Mouse (Mus musculus): ENCODE measurements around the gene Haus4. TPM values are rescaled to one million over a fixed set of nuclear protein-coding genes. Genes with fewer than 3 reads are reported as not detected.

Haus4 gene
- polyA plus RNA-seq (2012; rRNA removed), result 3.7 and 3.8 TPM in 2 replicates

DNA sequence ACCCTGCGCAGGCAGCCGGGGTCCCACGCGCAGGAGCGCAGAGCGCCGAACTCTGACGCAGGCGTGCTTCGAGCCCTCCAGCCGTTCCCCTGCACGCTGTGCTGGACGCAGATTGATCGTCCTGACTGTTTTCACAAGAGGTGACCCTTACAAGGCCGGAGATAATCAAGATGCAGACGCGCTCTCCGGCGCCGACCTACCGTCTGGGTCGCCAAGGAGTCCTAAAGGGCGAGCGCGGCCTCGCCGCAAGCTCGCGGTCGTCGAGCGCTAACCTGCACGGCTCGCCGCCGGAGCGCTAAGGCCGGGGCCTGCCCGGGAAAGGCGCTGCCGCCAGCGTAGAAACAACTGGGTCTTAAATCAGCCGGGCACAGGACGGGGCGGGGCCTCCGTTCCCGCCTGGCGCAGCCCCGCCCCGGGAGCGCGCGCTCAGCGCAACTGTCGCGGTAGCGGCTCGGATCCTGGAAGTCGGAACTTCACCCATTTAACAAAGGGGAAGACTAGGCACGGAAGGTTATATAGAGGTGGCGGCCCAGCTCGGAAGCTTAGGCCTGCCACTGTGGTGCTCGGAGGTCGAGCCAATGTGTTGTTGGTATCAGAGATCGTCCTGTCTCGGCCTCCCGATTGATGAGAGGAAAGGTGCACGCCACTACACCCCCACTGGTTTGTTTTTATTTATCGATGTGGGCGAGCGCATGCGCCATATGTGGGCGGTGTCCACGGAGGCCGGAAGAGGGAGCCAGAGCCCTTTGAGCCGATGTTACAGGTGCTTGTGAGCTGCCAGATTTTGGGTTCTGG, at the start of gene Haus4:
Haus4 (minus strand) TSS at position 642 of the 795 bp plus-strand sequence.
- H3K4me1 ChIP-seq (ENCODE audit: control insufficient read depth, insufficient read depth, low read length), result no peaks in the 10 kb centered on the region
- 0 out of 2 replicates have a peak, but pooled peaks have one; percentile 8 for TF ChIP-seq POLR2A (IDR thresholded peaks at IDR 0.05; ENCODE audit: extremely low read depth, insufficient read depth, low read length)
- TF ChIP-seq CTCF (IDR thresholded peaks at IDR 0.05; ENCODE audit: extremely low read depth, insufficient read depth, low read length), result peak; percentile 25; the same call in 1 of the 2 replicates
- H3K4me3 ChIP-seq (ENCODE audit: insufficient read depth, low read length), result peak within 1 kb of the TSS; percentile 50
- peak within 1 kb of the TSS; percentile 18; the same call in 1 of the 2 replicates for H3K27ac ChIP-seq (ENCODE audit: insufficient read depth, low read length)

DNA sequence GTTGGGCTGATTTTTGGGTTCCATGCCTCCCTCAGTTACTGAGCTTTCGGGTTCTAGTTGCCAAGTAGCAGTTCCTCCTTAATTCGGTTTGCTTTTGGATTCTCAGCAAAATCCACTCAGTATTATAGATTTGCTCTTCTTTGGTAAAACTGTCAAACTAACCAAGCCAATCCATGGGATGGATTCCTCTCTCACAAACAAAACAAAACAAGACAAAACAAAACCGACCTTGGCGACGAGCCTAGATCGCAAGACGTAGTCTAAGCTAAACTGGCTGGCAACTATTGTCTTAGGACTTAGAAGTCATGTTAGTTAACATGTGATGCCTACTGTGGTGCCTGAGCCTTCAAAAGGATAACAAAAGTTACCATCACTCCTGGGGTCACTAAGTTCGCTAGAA, 49.3 kb upstream of the Haus4 start:
- H3K4me3 ChIP-seq (ENCODE audit: insufficient read depth, low read length), result peak overlapping the region; percentile 41
- 0 out of 2 replicates have a peak, but pooled peaks have one; percentile 0 for TF ChIP-seq POLR2A (IDR thresholded peaks at IDR 0.05; ENCODE audit: extremely low read depth, insufficient read depth, low read length)
- TF ChIP-seq CTCF (IDR thresholded peaks at IDR 0.05; ENCODE audit: extremely low read depth, insufficient read depth, low read length), result no peak

DNA sequence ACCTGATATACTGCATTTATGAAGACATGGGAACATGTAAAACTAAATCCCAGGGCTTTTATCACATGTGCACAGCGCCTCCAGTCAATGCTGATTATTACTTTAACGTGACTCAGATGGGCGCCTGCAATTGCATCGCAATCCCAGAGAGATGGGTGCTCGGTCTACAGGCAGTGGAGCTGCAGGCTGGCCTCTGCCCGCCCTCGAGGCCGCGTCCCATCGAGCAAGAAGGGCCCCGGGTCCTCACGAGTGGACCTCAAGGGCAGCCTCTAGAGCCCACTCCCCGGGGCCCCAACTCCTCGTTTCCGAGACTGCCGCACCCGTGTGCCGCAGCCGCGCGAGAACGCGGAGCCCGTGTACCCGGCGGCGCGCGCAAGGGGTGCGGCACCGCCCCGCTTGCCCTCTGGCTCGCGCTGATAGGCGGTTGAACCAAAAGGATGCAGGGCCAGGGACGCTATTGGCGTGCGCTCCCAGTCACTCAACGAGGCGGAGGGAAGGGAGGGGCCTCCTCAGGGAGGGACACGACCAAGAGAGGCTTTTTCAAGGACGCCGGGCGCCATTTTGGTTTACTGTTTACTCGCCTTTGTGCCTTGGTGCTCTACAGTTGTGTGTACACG, 48.7 kb upstream of the Haus4 start:
- H3K27ac ChIP-seq (ENCODE audit: insufficient read depth, low read length), result peak overlapping the region; percentile 98
- no peaks in the 10 kb centered on the region for H3K4me1 ChIP-seq (ENCODE audit: control insufficient read depth, insufficient read depth, low read length)
- no peak for TF ChIP-seq CTCF (IDR thresholded peaks at IDR 0.05; ENCODE audit: extremely low read depth, insufficient read depth, low read length)
- TF ChIP-seq POLR2A (IDR thresholded peaks at IDR 0.05; ENCODE audit: extremely low read depth, insufficient read depth, low read length), result peak; percentile 55
- peak overlapping the region; percentile 41 for H3K4me3 ChIP-seq (ENCODE audit: insufficient read depth, low read length)

More for the DNA sequence above, 49.3 kb upstream of the Haus4 start:
- H3K27ac ChIP-seq (ENCODE audit: insufficient read depth, low read length), result peak overlapping the region; percentile 71
- H3K4me1 ChIP-seq (ENCODE audit: control insufficient read depth, insufficient read depth, low read length), result no peaks in the 10 kb centered on the region

DNA sequence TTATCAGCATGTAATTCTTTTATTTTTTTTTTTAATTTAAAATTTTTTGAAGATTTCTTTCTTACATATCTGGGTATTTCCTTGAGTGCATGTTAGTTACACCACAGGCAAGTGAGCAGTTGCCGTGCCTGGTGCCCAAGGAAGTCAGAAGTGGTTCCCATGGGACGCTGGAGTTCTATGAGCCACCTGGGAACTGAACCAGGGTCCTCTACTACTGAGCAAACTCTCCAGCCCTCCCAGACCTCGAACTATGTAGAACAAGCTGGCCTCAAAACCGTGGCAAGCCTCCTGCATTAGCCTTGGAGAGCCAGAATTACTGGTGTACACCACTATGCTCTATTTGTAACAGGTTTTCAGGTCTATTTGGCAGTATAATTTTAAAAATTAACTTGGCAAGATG, 48.2 kb upstream of the Haus4 start:
- Histone ChIP-seq H3K4me3 (ENCODE audit: insufficient read depth, low read length) (peak overlapping the region; percentile 41; the same call in 1 of the 2 replicates), H3K27ac (ENCODE audit: insufficient read depth, low read length) (no peak overlapping the region), H3K4me1 (ENCODE audit: control insufficient read depth, insufficient read depth, low read length) (no peaks in the 10 kb centered on the region)
- TF ChIP-seq POLR2A (IDR thresholded peaks at IDR 0.05; ENCODE audit: extremely low read depth, insufficient read depth, low read length), result no peak
- TF ChIP-seq CTCF (IDR thresholded peaks at IDR 0.05; ENCODE audit: extremely low read depth, insufficient read depth, low read length), result no peak

DNA sequence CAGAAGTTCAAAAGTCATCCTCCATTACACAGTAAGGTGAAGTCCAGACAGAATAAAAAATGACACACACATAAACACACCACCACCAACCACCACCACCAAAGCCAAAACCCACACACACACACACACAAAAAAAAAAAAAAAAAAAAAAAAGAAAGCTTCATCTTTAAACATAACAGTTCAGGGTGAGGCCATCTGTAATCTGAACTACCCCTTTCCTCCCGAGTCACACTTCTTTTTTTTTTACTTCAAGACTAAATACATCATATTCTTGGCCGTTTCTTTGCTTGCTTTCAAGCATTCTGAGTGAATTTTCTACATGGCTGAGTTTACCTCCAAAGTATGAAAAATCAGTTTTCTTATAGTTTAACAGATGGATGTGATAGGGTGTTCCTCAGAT, 47.2 kb upstream of the Haus4 start:
- Histone ChIP-seq H3K4me1 (ENCODE audit: control insufficient read depth, insufficient read depth, low read length) (no peaks in the 10 kb centered on the region), H3K27ac (ENCODE audit: insufficient read depth, low read length) (no peak overlapping the region), H3K4me3 (ENCODE audit: insufficient read depth, low read length) (no peak overlapping the region)
- TF ChIP-seq POLR2A (IDR thresholded peaks at IDR 0.05; ENCODE audit: extremely low read depth, insufficient read depth, low read length) (no peak), CTCF (IDR thresholded peaks at IDR 0.05; ENCODE audit: extremely low read depth, insufficient read depth, low read length) (no peak)

DNA sequence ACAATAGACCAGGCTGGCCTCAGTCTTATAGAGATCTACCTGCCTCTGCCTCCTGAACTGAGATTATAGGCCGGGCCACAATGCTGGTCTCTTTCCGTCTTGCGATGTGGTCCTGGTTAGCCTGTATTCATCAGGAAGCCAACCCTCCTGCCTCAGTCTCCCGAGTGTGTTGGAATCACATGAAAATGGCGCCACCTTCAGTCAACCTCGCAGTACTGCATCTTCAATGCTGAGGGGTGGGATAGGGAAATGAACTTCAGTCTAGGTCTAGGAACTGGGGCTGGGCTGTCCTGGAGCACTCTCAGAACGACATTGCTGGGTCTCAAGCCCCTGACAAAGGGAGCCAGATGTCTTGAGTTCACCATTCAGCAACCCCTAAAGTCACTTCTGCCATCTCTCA, 42.7 kb upstream of the Haus4 start:
- TF ChIP-seq POLR2A (IDR thresholded peaks at IDR 0.05; ENCODE audit: extremely low read depth, insufficient read depth, low read length) (no peak), CTCF (IDR thresholded peaks at IDR 0.05; ENCODE audit: extremely low read depth, insufficient read depth, low read length) (peak; percentile 51; the same call in 1 of the 2 replicates)
- H3K27ac ChIP-seq (ENCODE audit: insufficient read depth, low read length), result no peak overlapping the region
- peaks cover 6% of the 10 kb centered on the region for H3K4me1 ChIP-seq (ENCODE audit: control insufficient read depth, insufficient read depth, low read length)
- H3K4me3 ChIP-seq (ENCODE audit: insufficient read depth, low read length), result no peak overlapping the region

DNA sequence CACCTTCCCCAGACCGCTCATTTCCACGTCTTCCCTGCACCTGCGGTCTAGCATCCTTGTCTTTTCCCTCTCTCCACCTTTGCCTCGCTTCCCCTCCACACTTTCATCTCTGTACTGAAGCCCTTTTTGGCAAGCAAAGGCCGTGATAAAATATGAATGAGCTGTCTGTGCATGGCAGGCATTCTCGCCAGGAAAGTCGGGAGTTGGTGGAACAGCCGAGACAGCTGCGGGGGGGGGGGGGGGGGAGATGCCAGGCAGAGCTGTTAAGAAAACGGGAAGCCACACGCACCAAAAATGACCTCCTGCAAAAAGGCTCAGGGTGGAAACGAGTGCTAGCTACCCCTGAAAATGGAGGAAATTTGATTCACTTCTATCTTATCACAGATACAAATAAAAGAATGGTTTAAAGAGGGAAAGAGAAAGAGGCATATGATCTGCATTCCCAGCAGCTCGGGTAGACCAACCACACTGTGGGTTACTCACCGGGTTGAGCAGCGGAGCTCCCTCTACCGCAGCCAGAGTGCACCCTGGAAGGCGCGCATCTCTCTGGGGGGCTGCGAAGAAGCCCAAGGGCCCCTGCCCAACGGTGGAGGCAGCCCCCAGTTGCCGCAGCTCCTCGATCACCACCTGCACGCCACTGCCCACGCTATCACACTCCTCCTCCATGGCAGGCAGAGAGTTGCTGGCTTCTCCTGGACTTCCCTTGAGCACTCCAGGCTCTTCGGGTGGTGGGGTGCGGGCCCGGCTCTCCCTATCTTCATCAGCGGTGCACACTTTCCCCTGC, 40.4 kb upstream of the Haus4 start:
- peak overlapping the region; percentile 20; the same call in 1 of the 2 replicates for H3K27ac ChIP-seq (ENCODE audit: insufficient read depth, low read length)
- peaks cover 6% of the 10 kb centered on the region for H3K4me1 ChIP-seq (ENCODE audit: control insufficient read depth, insufficient read depth, low read length)
- peak overlapping the region; percentile 1; the same call in 1 of the 2 replicates for H3K4me3 ChIP-seq (ENCODE audit: insufficient read depth, low read length)
- TF ChIP-seq CTCF (IDR thresholded peaks at IDR 0.05; ENCODE audit: extremely low read depth, insufficient read depth, low read length), result no peak
- TF ChIP-seq POLR2A (IDR thresholded peaks at IDR 0.05; ENCODE audit: extremely low read depth, insufficient read depth, low read length), result 0 out of 2 replicates have a peak, but pooled peaks have one; percentile 10

DNA sequence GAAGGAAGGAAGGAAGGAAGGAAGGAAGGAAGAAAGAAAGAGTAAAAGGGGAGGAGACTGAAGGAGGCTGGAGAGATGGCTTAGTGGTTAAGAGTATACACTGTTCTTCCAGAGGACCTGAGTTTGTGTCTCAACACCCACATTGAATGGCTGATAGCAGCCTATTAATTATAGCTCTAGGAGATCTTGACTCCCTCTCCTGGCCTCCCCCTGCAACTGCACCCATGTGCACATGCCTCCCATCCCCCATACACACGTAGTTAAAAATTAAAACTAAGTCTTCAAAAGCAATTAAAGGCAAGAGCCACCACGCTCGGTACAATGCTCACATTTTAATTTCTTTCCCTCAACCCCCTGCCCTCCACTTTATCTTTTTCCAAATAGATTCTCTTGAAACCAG, 39.6 kb upstream of the Haus4 start:
- TF ChIP-seq CTCF (IDR thresholded peaks at IDR 0.05; ENCODE audit: extremely low read depth, insufficient read depth, low read length) (peak; percentile 30; the same call in 1 of the 2 replicates), POLR2A (IDR thresholded peaks at IDR 0.05; ENCODE audit: extremely low read depth, insufficient read depth, low read length) (no peak)
- Histone ChIP-seq H3K27ac (ENCODE audit: insufficient read depth, low read length) (no peak overlapping the region), H3K4me1 (ENCODE audit: control insufficient read depth, insufficient read depth, low read length) (peaks cover 6% of the 10 kb centered on the region), H3K4me3 (ENCODE audit: insufficient read depth, low read length) (no peak overlapping the region; the same call in 1 of the 2 replicates)
